Mouse (Mus musculus): ENCODE data around the gene Bcl6b. TPM values are rescaled to one million over a fixed set of nuclear protein-coding genes. Genes with fewer than 3 reads are reported as not detected.

Gene Bcl6b
- 0.77 TPM for total RNA-seq (2023)

DNA sequence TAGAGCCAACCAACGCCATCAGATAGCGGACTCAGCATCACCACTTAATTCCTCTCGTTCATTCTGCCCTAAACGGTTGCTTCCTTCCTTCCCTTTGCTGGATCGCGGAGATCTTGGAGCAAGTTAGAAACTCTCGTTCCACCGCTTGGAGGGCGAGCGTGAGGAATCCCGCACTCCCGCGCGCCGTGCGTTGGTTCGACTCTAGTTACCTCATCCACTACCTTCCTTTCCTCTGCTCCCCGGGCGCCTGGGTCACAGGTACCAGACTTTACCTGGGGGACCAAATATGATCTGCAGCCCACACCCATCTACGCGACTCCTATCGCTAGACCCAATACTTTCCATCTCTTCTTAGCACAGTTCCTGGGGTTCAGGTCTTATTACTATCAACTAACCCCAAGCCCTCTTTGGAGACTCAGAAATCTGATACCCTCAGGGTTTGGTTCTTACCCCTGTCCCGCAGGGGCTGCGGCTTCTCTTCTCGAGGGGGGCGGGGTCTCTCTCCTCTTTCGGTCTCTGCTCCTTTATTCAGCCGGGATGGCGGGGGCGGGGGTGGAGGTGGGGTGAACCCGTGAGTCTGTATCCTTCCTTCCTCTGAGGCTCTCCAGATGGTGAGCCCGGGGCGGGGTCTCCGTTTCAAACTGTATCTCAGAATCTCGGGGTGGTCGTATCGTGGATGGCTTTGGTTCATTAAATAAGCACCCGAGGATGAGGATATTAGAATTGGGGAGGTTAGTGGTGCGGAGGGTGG, at the start of gene Bcl6b:
TSS of gene Bcl6b (minus strand) at position 539 of the 751 bp plus-strand sequence.

DNA sequence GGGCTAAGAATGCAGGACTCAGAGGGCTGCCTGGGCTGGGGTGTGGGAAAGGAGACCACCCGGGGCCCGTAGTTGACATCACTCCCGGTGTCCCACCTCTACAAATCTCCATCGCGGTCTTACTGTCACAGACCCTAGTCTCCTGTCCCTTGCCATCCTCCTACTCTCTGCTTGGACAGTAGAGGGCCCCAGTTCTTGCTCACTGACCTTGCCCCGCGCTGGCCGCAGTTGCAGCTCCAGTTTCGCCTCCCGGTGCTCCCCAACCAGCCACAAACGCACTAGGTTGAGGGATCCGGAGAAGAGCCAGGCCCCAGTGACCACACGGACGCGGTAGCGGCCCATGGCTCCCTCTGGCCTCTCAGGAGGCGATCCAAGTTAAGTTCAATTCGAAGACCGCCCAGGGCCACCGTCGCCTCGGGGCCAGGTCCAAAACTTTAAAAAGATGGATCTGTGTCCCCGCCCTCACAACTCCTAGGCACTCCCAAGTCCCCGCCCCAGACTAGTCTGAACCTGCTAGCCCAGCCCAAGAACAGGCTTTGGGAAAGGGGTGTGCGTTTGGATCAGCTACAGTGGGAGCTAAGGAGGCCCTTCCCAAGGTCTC, 25.4 kb upstream of the Bcl6b start, which contains the start of gene Alox12:
TSS of gene Alox12 (minus strand) at position 423 of the 601 bp plus-strand sequence.

DNA sequence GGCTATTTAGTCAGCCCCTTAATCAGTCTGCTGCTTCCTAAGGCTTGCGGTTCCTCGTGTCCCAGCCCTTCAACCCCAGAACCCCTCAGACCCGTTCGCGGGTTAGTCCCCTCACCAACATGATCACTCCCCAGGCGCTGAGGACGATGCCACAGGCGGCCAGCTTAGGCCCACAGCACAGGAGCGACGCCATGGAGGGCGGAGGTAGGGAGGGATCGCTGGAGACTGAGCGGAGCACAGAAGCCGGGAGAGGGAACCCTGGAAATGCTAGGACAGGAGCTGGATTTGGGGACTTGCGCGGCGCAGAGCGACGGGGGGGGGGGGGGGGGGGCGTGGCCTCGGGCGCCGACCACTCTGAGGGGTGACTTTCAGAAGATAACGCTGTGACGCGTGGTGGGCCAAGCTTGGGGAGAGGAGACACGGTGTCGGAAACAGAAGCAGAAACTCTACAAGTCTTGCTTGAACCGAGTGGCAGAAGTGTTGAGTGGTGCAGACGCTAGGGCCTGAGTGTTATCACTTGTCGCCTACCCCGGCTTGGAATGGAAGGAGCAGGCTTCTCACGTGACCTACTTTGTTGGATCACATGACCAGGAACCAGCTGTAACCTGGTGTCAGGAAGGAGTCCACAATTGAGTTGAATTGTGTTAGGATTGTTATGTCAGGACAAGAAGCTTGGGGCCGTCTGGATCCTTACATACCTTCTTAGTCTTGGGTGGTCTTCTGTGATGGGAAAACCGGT, 10.1 kb upstream of the Bcl6b start, which contains the start of the genes Gm21988 and Rnasek:
TSS of gene Gm21988 (minus strand) at position 290 of the 739 bp plus-strand sequence.
TSS of gene Rnasek (minus strand) at position 302 of the 739 bp plus-strand sequence.

DNA sequence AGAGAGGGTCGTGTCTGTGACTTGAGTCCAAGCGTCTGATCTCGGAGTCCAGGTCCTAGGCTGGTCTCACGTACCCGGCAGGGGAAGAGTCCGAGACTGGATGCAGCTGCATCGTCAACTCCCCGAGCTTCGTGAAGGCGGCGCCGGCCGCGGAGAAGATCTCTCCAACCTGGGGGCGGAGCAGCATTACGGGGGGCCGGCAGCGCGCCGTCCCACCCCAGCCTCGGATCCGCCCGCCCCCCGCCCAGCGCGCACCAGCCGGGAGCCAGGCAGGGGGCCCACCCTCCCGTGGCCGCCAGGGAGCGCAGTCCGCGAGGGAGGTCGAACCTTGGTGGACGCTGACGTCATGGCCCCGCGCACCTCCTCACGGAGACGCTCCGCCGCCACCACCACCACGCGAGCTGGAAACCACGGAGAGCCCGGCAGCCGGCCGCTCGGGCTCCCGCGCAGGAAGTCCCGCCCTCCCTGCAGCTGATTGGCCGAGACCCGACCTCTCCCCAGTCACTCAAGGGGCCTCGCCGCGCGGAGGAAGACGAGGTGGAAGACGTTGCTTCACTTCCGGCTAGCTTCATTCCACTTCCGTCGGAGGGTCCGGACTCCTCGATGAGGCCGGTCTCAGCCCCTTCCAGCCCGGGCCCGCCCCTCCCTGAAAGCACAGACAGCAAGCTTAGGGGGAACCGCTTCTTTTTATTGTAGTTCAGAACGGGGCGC, 8.0 kb upstream of the Bcl6b start, which contains the start of gene 0610010K14Rik:
TSS of gene 0610010K14Rik (minus strand) at position 458 of the 711 bp plus-strand sequence.

DNA sequence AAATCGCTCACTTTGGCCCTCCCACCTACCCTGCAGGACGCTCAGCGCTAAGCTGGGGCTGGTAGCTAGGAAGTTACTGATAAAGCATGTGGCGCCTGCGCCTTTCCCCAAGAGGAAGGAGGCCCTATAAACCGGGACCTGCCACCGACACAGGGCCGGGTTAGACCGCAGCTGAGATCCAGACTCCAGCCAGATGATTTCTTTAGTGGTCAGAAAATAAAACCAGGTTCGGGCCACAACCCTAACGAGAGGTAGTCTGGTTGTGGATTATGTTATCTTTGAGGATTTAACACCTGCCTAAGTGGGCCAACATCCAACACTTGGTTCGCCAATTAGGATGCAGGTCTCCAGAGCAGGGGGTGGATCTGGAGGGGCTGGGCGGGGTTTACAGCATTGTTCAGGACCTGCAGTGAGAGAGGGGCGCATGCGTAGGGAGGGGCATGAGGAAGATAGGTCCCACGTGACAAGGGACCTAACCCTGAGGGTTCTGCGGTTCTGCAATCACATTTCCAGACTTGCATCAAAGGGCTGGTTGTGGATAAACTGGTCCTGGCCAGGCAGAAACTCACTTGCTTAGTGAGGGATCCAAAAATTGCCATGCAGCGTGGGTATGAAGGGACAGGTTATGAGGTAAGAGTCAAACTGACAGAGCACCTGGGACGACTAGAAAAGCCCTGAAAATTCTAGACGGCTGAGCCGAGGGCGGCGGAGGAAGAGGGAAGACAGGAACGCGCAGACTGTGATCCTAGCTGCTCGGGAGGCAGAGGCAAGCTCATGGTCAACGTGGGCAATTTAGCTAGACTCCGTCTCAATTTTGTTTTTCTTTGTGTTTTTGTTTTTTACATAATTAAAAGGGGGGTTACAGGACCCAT, 8.6 kb downstream of the Bcl6b start, which contains the start of gene Slc16a13:
TSS of gene Slc16a13 (minus strand) at position 334 of the 872 bp plus-strand sequence.

DNA sequence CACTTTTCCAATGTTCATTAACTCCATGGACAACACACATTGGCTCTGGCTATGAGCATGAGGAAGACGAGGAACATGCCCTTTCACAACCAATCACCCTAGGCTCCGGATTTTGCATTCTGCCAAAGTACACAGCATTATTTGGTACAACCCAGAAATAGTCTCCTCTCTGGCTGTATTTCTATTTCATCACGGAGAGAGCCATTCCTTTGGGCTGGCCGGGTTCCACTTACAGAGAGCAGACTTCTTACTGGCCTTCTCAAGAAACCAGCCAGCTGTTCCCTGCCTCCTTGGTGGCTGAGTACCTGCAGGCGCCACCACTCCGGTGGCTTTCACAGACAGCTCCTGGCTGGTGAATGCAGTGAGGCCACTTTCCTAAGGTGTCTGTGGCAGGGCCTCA, 17.2 kb downstream of the Bcl6b start, which contains the start of gene Slc16a11:
TSS of gene Slc16a11 (plus strand) at position 330 of the 400 bp plus-strand sequence.

Other genes starting within 250 kb of the Bcl6b start
- gene Ctdnep1, start 248.6 kb downstream of the Bcl6b start, total RNA-seq (2023), result 107 TPM
- gene Elp5, start 247.3 kb downstream of the Bcl6b start, total RNA-seq (2023), result 43.9 TPM
- 190 TPM for gene Gabarap, start 238.7 kb downstream of the Bcl6b start, total RNA-seq (2023)
- 72.5 TPM for gene Phf23, start 234.0 kb downstream of the Bcl6b start, total RNA-seq (2023)
- gene Dvl2, start 229.2 kb downstream of the Bcl6b start, total RNA-seq (2023), result 39.2 TPM
- gene Acadvl, start 214.4 kb downstream of the Bcl6b start, total RNA-seq (2023), result 79.5 TPM
- 41.1 TPM for gene Dlg4, start 212.9 kb downstream of the Bcl6b start, total RNA-seq (2023)
- gene Asgr1, start 175.7 kb downstream of the Bcl6b start, total RNA-seq (2023), result not detected
- not detected for gene Asgr2, start 137.2 kb downstream of the Bcl6b start, total RNA-seq (2023)
- not detected for gene Mgl2, start 99.5 kb downstream of the Bcl6b start, total RNA-seq (2023)
- 1.6 TPM for gene Clec10a, start 73.6 kb downstream of the Bcl6b start, total RNA-seq (2023)
- gene Slc16a11, start 17.0 kb downstream of the Bcl6b start, total RNA-seq (2023), result not detected
- gene Slc16a13, start 8.7 kb downstream of the Bcl6b start, total RNA-seq (2023), result 3.4 TPM
- 70.5 TPM for gene 0610010K14Rik, start 8.1 kb upstream of the Bcl6b start, total RNA-seq (2023)
- 4.8 TPM for gene Gm21988, start 10.0 kb upstream of the Bcl6b start, total RNA-seq (2023)
- gene Rnasek, start 10.0 kb upstream of the Bcl6b start, total RNA-seq (2023), result 68.2 TPM
- gene Alox12, start 25.6 kb upstream of the Bcl6b start, total RNA-seq (2023), result 1.1 TPM
- gene Alox12e, start 92.8 kb upstream of the Bcl6b start, total RNA-seq (2023), result not detected
- 0.68 TPM for gene Alox15, start 122.2 kb upstream of the Bcl6b start, total RNA-seq (2023)
- gene Pelp1, start 180.2 kb upstream of the Bcl6b start, total RNA-seq (2023), result 27.0 TPM
- 347 TPM for gene Arrb2, start 202.8 kb upstream of the Bcl6b start, total RNA-seq (2023)
- gene Med11, start 222.1 kb upstream of the Bcl6b start, total RNA-seq (2023), result 39.9 TPM
- 1.1 TPM for gene Zmynd15, start 229.6 kb upstream of the Bcl6b start, total RNA-seq (2023)
- gene Cxcl16, start 230.2 kb upstream of the Bcl6b start, total RNA-seq (2023), result 2.3 TPM